Mouse (Mus musculus) limb, embryonic 14.5 days (tissue): ENCODE measurements around the gene Aldh1a3. TPM values are rescaled to one million over a fixed set of nuclear protein-coding genes. Genes with fewer than 3 reads are reported as not detected.
A peak's percentile ranks its signal among the peaks of the same experiment; 100 is the strongest.

ENCODE experiments used
- ATAC-seq: fragments of 200-750 bp; cut with Nextera tagmentation; 2 replicates; pipeline ENCODE4 v1.8.0; 2017; ENCODE audit warnings: low read depth, moderate number of reproducible peaks, moderate TSS enrichment; ENCODE audit not compliant: low FRiP score
- DNase-seq: peaks from one replicate; pipeline ENCODE4 v3.0.0-alpha.2; 2015; ENCODE audit warnings: low spot score
- H3K27ac ChIP-seq: fragments of 300-500 bp; sonication (generic); replicated peaks from 2 replicates; pipeline ENCODE4 v1.5.1; 2014; ENCODE audit warnings: low read depth, mild to moderate bottlenecking, low read length, moderate library complexity, mixed read lengths
- H3K27me3 ChIP-seq: fragments of 300-500 bp; sonication (generic); 2 replicates; pipeline ENCODE4 v1.6.1; 2014; ENCODE audit warnings: low read length, mixed read lengths; ENCODE audit not compliant: control insufficient read depth, insufficient read depth
- H3K36me3 ChIP-seq: fragments of 300-500 bp; sonication (generic); 2 replicates; pipeline ENCODE4 v1.6.1; 2014; ENCODE audit warnings: mild to moderate bottlenecking, low read length, moderate library complexity, mixed read lengths; ENCODE audit not compliant: control insufficient read depth, insufficient read depth
- H3K4me1 ChIP-seq: fragments of 300-500 bp; sonication (generic); 2 replicates; pipeline ENCODE4 v1.6.1; 2014; ENCODE audit warnings: antibody characterized with exemption, low read length, mixed read lengths; ENCODE audit not compliant: control insufficient read depth, insufficient read depth
- H3K4me2 ChIP-seq: fragments of 300-500 bp; sonication (generic); replicated peaks from 2 replicates; pipeline ENCODE4 v1.6.1; 2014; ENCODE audit warnings: low read depth, mild to moderate bottlenecking, low read length, moderate library complexity; ENCODE audit not compliant: severe bottlenecking
- H3K4me3 ChIP-seq: fragments of 300-500 bp; sonication (generic); replicated peaks from 2 replicates; pipeline ENCODE4 v1.5.1; 2014; ENCODE audit warnings: low read length
- H3K9ac ChIP-seq: fragments of 300-500 bp; sonication (generic); 2 replicates; pipeline ENCODE4 v1.6.1; 2014; ENCODE audit warnings: mild to moderate bottlenecking, low read depth, low read length, moderate library complexity; ENCODE audit not compliant: severe bottlenecking
- H3K9me3 ChIP-seq: fragments of 300-500 bp; sonication (generic); 2 replicates; pipeline ENCODE4 v1.6.1; 2016; ENCODE audit warnings: low read length; ENCODE audit not compliant: control insufficient read depth
- POLR2A ChIP-seq: fragments of 200-500 bp; IDR thresholded peaks from 2 replicates; pipeline ENCODE4 v1.8.0; 2012; ENCODE audit warnings: inconsistent platforms, mild to moderate bottlenecking, moderate library complexity, borderline replicate concordance; ENCODE audit not compliant: insufficient read depth, insufficient read length; ENCODE audit errors: extremely low read depth
- whole genome bisulfite sequencing: fragments of 180-500 bp; shearing (Covaris S2); extraction: QIAGEN DNeasy Blood & Tissue Kit; methylation state at CpG from one replicate; pipeline ENCODE4 v1.1.7; 2014; 5-methylcytosine and 5-hydroxymethylcytosine counted together
- polyA plus RNA-seq, 2 experiments: library from polyadenylated mRNA; depleted of rRNA in 1 of 2; stranded (reverse) in 1 of 2; unstranded in 1 of 2; fragments of >200 nt; fragmentation: Nextera tagmentation in 1 of 2; extraction: Ambion mirVana in 1 of 2; gene quantifications; 2 replicates each; pipeline versions ENCODE4 v1.2.1 to v1.2.3; 2012 to 2014

The Aldh1a3 gene
- polyA plus RNA-seq, 2 experiments, result 8.1 to 10.2 TPM

DNA sequence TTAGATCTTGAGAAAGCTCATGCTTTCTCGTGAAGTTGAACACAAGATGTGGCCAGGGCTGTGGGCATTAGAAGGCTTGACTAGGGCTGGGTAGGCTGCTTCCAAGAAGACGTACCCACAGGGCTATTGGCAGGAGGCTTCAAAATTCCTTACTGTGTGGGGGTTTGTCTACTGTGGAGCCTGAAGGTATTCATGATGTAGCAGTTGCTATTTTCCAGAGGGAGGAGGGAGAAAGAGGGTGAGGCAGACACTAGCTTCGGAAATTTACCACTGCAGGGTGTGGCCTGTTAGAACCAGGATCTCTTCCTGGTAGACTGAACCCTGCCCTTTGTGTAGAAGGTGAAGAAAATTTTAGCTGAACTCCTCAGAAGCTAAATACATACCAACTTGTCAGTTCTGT, 19.5 kb upstream of the Aldh1a3 start:
- no peaks in the 10 kb centered on the region for H3K9me3 ChIP-seq
- H3K4me3 ChIP-seq, result no peak overlapping the region
- peaks cover 31% of the 10 kb centered on the region for H3K4me1 ChIP-seq
- H3K27me3 ChIP-seq, result no peaks in the 10 kb centered on the region
- no peak for ATAC-seq
- 83% methylated on average over 3 of the region's 3 CpGs for WGBS
- H3K27ac ChIP-seq, result no peak overlapping the region
- no peak overlapping the region for H3K4me2 ChIP-seq
- no peak overlapping the region for H3K9ac ChIP-seq
- H3K36me3 ChIP-seq, result no peaks in the 10 kb centered on the region
- DNase-seq, result no peak
- no peak for TF ChIP-seq POLR2A

DNA sequence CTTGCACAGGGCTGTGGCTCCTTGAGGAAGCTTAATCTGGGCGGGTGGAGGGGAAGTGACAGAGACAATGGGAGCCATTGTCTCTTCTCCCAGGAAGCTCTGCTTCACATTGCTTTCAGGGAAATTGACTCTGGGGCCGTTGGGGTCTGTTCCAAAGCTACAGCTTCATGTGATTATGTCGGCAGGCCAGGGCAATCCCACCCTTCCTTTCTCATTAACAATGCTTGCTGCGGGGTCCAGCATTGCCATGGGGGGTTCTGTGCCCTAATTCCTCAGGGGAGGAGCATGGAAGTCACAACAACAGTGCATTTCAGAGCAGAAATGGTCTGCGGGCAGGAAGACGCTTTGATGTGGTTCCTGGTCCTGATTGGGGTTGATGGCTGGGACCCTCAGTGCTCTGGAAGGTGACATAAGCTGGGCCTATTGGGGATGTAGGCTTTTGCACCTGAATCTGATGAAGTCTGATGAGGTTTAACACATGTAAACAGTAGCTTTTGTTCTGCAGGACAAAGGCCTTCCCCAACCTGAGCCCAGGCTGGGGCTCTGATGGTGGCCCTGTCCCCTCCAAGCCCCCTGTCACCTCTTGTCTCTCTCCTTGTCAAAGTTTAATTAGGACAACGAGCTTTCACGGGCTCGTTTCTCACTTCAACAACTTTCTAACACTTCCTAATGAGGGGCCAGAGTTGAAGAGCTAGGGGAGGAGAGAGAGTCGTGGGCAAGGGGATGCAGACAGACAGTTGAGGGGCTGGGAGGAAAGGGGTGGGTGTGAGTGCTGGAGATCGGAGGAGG, 18.0 kb upstream of the Aldh1a3 start:
- H3K27me3 ChIP-seq, result no peaks in the 10 kb centered on the region
- no peak for DNase-seq

DNA sequence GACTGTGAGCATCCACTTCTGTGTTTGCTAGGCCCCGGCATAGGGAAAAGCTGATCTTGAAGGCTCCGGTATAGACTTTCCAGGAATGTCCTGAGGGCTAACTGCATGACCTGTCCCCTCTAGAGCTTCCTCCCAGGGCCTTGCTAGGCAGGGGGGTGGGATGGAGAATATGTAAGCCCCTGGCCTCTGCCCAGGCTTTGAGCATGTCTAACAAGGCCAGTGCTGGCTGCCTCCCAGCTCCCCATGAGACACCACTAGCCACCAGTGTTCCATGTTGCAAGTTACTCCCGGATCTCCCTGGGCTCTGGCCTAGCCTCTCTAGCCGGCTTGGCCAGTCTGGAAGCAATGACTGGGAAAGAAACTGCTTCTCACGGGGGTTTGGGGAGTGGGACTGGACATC, 17.4 kb upstream of the Aldh1a3 start:
- TF ChIP-seq POLR2A, result no peak
- Histone ChIP-seq H3K27ac (no peak overlapping the region), H3K9ac (no peak overlapping the region), H3K4me1 (peaks cover 23% of the 10 kb centered on the region), H3K4me2 (no peak overlapping the region), H3K27me3 (no peaks in the 10 kb centered on the region), H3K36me3 (no peaks in the 10 kb centered on the region), H3K9me3 (no peaks in the 10 kb centered on the region), H3K4me3 (no peak overlapping the region)
- WGBS, result 79% methylated on average over 5 of the region's 5 CpGs
- ATAC-seq (no peak), DNase-seq (no peak)

More for the DNA sequence above, 18.0 kb upstream of the Aldh1a3 start:
- H3K4me1 ChIP-seq, result peaks cover 24% of the 10 kb centered on the region
- no peaks in the 10 kb centered on the region for H3K9me3 ChIP-seq
- no peak overlapping the region for H3K9ac ChIP-seq
- no peaks in the 10 kb centered on the region for H3K36me3 ChIP-seq
- TF ChIP-seq POLR2A, result no peak
- H3K27ac ChIP-seq, result no peak overlapping the region
- H3K4me3 ChIP-seq, result no peak overlapping the region
- no peak for ATAC-seq
- 31% methylated on average over 11 of the region's 11 CpGs for WGBS
- H3K4me2 ChIP-seq, result no peak overlapping the region

DNA sequence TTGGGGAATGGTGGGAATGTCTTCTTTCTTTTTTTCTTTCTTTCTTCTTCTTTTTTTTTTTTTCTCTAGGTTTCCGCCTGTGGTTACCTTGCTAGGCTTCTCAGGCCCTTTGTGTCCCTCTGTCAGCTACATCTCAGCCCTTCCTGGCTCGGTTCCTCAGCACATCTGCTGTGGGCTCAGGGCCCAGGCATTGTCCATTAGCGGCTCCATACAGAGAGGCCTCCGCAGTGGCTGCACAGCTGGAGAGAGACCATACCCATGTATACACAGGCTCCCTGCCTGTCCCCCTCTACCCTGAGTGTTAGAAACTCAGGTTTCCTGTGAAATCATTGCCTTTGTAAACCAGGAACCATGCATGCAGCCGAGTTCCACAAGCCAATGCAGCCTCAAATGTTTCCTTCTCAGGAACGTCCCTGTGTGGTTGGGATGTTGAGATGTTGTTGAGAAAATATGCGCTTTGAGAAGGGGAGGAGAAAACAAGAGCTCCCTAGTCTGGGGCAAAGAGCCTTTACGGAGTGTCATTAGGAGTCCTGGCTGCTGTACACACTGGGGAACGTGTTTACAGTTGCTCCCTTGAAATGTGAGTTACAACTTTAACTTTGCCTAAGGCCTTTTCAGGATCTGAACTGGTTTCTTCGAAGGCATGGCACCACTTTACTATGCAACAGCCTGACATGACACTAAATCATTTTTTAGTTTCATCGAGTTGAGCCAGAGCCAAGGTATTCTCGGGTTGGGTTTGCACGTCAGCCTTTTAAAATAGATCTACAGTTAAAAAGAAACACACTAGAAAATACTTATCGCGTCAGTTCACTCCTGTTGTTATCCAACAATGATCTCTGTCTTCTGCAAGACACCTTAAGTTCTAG, 15.4 kb upstream of the Aldh1a3 start:
- Histone ChIP-seq H3K36me3 (no peaks in the 10 kb centered on the region), H3K9ac (peak overlapping the region; percentile 31; the same call in 1 of the 2 replicates), H3K27ac (peak overlapping the region; percentile 49), H3K4me2 (no peak overlapping the region), H3K4me3 (no peak overlapping the region), H3K27me3 (no peaks in the 10 kb centered on the region), H3K4me1 (peaks cover 23% of the 10 kb centered on the region), H3K9me3 (no peaks in the 10 kb centered on the region)
- DNase-seq, result peak; percentile 61
- ATAC-seq, result peak; percentile 80
- 32% methylated on average over 15 of the region's 15 CpGs for WGBS
- TF ChIP-seq POLR2A, result no peak
